Mouse (Mus musculus) cerebellum, adult 11-12 months (tissue): ENCODE results near the gene Cbx2.

Source experiments
- DNase-seq: peaks from one replicate; pipeline ENCODE4 v3.0.0; 2022

Gene Cbx2

DNA sequence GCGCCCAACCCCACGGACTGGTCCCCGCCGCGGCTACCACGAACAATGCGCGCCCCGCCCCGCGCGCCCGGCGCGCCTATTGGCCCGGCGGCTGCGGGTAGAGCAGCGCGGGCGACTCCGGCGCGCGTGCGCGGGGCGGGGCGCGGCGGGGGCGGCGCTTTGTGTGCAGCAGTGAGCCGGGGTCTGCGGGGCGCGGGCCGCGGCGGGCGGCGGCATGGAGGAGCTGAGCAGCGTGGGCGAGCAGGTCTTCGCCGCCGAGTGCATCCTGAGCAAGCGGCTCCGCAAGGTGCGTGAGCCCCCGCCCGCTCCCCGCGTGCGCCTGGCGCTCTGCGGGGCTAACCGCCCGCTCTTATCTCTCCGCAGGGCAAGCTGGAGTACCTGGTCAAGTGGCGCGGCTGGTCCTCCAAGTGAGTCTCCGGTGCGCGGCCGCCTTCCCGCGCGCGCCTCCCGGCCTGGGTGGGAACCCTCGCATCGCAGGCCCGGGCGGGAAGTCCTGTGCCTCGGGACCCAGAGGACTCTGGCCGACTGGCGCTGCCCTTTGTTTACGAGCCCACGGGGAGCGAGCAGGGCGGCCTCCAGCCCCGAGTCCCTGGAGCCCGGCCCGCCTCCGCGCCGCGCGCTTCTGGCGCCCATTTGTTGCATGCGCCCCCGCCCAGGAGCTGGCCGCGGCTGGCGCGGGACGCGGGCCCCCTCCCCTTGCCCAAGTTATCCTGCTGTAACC is at the start of gene Cbx2:
Gene Cbx2 (plus strand): TSS at position 68 of the 721 bp plus-strand sequence.
- peak; percentile 80 for DNase-seq

DNA sequence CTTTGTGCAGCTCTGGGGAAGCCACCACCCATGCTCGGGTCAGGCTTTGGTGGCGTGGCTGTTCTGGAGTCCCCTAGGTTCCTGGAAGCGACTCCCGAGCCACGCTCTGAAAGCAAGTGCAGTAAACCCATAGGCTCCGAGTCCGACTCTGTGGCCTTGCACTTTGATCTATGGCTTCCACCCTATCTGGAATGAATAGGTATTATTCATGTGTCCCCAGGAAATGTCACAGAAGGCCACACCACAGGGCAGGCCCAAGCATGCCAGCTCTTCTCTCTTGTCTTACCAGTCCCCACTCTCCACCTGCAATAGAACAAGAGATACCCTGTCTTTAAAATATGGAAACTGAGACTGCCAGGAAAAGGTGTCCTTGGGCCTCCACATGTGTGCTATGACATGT is 48.4 kb upstream of the Cbx2 start:
- no peak for DNase-seq

DNA sequence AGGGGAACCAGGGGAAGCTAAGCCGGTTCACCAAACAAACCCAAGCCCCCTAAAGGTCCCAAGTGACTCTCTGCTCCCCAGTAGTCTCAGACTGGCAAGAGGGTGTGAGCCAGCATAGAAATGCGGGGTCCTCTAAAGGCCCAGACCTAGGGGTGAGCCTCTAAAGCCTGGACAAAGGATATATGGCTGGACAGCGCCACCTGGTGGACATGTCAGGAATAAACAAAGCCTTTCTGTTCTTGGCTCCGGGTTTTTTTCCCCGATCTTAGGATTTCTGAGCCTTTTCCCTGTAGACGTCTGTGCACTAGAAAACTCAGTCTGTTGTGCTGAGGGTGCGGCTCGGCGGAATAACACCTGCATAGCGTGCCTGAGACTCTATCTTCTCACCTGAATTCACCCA is 47.3 kb upstream of the Cbx2 start:
- peak; percentile 75 for DNase-seq

DNA sequence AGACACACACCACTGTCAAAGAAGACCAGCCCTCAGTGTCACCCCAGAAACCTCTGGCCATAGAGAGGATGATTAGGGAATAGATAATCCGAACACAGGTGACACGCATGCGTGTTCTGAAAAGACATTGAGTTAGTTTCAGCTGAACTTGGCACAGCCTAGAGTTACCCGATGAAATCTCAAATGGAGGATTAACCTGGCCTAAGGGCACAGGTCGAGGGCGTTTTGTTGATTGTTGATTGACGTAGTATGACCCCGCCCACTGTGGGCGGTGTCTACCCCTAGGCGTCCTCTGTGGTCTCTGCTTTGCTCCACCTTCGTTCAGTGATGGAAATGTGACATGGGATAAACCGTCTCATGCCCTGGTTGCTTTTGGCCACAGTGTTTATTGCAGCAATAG is 46.8 kb upstream of the Cbx2 start:
- peak; percentile 59 for DNase-seq

DNA sequence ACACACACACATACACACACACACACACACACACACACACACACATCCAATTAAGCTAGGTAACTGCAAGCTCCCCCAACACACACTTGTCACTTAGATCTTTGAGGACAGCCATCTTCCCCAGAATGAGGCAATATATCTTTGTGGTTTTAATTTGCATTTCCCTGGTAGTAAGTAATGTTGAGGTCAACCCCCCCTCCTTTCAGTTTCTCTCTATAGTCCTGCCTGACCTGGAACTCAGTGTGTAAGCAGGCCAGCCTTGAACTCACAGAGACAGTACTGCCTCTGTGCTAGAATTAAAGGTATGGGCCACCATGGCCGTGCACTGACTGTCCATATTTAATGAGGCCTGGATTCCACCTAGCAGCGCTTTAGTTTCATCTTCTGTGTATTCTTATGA is 42.4 kb upstream of the Cbx2 start:
- no peak for DNase-seq

DNA sequence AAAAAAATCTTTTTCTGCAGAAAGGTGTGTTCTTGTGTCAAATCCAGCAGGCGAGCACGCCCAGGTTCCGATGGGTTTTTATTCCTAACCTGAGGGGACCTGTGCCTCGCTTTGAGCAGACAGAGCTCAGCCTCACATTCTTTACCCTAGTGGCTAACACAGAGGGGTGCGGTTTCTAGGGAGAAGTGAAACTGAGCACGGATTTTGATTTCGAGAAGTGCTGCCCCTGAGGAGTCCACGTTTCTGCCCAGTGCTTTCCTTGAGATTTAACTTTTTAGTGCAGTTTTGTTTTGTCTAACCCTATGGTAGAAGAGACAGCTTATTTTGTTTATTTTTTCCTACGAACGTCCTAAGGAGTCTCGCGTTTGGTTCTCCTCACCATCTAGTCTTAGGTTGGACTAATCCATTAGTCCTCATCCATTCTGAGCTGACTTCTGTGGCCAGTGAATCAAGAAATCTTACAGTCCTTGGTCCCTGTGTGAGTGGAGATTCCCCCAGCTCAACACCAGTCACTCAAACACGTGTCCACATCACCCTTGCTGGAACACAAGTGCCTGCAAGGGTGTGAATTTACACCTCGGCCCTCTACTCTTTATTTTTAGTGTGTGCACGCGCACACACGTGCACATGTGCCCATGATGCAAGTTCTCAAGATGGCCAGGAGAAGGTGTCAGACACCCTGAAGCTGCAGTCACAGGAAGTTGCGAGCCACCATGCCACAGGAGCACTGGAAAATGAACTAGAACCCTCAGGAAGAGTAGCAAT is 41.6 kb upstream of the Cbx2 start:
- DNase-seq: no peak

DNA sequence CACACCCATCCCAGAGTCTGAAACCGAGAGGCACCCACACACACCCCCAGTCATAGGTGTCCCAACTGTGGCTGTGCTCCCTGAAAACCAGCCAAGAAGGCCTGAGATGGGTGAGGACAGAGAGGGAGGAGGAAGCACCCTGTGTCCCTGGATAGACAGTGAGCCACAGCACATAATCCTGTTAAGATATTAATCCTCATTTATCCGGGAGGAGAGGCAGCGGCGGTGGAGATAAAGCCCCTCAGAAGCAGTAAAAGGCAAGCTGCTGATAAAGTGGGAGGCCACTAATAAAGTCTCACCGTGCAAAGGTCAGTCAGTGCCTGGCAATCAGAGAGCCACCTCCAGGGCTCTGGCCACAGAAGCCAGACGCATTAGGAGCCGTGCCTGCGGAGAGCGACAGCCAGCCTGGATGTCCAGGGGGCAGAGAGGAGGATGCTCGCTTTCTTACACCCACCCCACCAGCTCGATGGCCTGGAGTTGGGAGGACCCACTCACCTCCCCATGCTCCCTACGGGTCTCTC is 40.1 kb upstream of the Cbx2 start:
- no peak for DNase-seq

DNA sequence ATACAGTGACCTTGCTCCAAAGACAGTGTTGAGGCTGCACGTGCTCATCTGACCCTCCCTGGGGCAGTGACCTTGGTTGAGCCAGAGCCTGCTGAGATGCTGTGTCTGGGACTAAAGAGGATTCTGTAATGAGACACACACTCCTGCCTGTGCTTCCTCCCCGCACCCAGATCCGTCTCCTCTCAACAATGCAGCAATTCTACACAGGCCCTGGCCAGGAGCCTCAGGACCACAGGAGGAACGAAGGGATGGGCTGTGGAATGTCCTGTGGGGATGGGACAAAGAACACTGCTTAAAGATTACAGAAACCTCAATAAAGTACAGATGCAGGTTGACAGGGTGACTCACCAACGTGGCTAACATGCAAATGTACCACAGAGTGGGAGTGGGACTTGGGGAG is 37.2 kb upstream of the Cbx2 start:
- no peak for DNase-seq

DNA sequence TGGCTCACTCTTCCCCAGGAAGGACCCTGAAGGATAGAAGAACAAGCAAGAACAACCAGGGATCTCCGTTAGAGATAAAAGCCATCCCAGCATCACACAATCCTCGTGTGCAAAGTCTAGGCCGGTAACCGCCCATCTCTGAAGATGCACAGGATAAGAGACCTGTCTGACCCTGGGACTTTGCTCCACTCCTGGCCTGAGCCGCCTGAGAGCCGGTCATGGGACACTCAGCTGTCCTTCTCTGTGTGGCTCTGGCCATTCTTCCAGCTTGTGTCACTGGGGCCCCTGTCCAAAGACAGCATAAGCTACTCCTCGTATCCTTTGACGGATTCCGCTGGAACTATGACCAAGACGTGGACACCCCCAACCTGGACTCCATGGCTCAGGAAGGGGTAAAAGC is 34.8 kb upstream of the Cbx2 start, which contains the start of gene Enpp7:
Gene Enpp7 (plus strand): TSS at position 190 of the 400 bp plus-strand sequence.
- no peak for DNase-seq

DNA sequence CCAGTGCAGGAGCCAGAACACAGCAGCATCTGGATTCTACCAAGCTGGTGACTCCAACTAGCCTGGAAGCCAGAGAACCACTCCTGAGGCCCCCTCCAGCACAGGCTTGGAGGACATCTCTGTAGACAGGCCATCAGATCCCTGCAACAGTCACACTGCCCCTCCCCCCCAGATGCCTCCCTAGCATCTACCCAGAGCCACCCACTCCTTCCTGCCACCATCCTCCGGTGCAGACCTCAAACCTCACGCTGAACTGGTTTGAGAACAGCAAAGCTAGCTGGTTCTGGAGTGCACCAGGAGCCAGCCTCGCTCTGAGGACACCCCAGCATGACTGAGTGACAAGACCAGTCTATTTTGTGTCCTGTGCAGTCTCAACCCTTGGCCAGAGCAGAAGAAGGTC is 30.0 kb upstream of the Cbx2 start:
- no peak for DNase-seq

DNA sequence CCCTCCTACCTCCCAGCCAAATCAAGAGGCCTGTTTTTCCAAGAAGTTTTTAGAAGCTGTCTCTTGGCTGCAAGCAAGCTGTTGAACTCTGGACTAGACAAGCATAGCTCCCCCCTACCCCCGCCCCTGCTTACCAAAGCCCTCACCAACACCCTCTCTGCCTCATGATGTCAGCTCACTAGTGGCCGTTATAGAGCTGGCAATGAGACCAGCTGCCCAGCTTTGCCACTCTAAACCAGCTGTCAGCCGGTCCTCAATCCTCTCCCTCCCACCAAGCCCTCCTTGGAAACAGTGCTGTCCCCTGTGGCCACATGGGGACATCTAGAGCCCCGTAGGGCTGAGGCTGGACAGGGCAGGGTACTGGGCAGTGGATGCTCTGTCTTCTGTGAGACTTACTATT is 27.3 kb upstream of the Cbx2 start:
- DNase-seq: no peak

DNA sequence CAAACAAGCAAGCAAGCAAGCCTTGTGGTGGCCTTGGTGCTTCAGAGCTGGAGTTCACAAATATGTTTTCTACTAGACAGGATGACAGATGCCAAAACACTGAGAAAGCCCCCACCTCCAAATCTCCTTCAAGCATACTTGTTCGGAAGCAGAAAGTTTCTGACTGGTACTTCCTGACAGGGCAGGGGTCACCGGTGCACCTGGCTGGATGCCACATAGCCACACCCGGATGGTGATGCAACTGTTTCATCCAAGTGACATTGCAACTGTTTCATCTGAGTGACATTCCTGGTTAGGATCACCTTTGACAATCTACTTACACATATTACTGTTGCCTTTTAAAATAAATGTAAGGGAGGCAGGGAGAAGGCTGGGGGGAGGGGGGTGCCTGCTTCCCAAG is 25.6 kb upstream of the Cbx2 start:
- DNase-seq: no peak

DNA sequence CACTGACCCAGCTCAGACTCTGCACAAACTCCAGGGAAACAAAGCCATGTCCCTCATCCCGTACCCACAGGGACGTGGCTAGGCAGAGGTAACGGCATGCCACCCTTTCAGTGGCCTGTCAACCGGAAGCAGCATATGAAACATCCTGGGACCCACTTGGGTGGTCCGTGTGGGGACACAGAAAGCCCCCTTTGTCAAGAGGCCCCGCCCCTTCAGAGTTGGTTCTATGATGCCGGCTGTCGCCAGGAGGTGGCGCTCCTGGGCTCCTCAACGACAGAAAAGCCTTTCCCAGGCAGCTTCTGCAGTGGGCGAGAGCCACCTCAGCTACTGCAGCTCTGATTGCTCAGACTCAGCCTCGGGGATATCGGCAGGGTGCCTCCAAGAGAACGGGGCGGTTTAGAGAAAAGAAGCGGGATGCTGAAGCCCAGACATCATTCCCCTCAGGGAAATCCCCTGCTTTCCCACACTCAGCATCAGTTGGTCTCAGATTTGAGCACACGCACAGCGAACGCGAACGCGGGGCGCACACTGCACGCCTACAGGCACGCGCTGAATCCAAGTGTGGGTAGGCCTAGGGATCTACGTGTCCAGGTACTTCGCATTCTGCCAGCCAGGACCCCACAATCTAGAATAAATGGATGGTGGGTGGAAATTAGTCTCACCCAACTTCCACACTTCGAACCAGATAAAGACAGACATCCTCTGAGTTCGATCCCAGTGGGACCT is 24.1 kb upstream of the Cbx2 start:
- peak; percentile 81 for DNase-seq

DNA sequence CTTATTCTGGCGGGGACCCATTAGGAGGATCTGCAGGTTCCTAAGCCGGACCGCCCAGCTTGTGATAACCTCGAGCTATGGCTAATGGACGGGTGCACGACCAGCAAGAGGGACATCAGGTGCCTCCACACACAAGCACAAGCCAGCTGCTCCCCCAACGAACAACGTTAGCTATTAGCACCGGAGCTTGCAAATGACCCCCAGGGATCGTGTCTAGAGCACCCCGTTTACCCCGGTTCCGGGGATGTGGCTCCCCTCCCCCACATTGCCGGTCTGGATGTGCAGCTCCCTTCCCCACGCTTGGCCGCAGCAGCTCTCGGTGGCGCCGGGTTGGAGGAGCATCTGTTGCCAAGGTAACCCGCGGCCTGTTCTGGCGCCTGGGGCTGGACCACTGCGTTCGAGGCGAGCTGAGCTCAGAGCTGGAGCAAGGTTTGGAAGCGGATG is 23.4 kb upstream of the Cbx2 start:
- DNase-seq: peak; percentile 49

DNA sequence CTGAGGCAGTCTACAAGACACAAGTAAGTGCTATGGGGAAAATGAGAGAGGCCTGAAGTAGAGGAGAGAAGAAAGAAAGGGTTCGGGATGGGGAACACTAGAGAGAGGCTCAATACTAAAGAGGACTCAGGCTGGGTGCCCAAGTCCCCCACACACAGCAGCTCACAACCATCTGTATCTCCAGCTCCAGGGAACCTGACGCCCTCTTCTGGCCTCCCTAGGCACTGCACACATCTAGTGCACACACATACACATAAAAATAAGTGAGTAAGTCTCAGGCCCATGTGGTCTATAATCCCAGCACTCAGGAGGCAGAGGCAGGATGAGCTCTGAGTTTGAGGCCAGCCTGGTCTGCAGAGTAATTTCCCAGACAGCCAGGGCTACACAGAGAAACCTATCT is 21.9 kb upstream of the Cbx2 start:
- no peak for DNase-seq

DNA sequence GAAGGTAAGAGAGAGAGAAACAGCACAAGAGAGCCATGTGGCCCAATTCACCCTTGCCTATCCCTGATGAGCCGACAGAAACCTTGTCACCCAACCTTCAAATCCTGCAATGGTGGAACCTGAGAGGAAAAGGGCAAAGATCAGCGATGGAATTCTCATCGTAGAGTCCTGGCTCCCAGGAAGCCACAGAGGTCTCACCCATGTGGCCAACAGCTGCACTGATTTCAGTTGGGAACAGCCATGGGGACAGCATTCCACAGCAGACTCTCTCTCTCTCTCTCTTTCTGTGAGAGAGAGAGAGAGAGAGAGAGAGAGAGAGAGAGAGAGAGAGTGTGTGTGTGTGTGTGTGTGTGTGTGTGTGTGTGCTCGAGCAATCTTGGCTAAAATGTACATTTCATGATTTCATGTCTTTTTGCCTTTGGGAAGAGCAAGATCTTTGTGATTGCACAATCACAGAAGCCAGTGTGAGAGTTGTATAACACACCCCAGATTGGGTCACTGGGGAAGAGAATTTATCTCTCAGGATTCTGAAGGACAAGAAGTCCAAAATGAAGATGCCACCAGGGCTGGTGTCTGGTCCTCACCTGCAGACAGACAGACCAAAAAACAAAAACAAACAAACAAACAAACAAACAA is 21.2 kb upstream of the Cbx2 start:
- DNase-seq: no peak

DNA sequence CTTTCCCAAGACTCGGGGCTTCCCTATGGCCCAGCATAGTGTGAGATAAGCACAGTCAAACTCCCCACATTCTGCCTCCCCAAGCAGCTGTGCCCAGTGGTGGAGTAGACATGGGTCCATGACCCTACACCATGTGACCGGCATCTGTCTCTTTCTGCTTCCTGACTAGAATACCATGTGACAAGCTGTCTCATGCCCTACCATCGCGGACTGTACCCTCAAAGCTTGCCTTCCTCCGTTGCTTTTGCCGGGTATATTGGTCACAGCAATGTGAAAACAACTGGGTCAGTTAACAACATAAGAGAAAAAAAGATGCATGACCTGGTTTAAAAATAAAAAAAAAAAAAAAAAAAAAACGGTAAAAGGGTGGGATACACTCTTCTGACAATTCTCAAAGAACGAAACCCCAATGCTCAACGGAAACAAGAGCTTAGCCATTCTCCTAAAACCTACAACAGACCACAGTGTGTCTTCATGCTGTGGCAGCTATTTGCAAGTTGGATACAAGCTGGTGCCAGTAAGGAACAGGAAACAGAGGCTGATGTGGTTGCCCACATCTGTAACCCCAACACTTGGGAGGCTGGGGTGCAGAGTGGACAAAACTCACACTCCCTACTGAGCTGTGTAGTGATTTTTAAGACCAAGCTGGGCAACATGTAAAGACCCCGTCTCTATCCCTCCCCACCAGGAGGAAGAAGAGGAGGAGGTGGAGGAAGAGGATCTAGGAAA is 17.1 kb upstream of the Cbx2 start:
- DNase-seq: no peak

DNA sequence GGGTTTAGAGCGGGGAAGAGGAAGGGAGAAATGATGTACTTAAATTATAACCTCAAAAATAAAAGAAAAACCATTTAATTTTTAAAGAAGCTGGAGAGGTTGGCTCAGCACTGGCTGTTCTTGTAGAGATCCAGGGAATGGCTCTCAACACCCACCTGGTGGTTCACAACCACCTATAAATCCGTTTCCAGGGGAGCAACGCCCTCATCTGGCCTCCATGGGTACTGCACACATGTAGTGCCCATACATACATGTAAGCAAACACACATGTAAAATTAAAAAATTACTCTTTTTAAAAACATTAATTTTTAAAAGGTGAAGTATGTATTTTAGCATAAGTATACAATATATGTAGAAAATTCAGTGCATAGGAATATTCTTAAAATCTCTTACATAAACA is 16.3 kb upstream of the Cbx2 start:
- no peak for DNase-seq

DNA sequence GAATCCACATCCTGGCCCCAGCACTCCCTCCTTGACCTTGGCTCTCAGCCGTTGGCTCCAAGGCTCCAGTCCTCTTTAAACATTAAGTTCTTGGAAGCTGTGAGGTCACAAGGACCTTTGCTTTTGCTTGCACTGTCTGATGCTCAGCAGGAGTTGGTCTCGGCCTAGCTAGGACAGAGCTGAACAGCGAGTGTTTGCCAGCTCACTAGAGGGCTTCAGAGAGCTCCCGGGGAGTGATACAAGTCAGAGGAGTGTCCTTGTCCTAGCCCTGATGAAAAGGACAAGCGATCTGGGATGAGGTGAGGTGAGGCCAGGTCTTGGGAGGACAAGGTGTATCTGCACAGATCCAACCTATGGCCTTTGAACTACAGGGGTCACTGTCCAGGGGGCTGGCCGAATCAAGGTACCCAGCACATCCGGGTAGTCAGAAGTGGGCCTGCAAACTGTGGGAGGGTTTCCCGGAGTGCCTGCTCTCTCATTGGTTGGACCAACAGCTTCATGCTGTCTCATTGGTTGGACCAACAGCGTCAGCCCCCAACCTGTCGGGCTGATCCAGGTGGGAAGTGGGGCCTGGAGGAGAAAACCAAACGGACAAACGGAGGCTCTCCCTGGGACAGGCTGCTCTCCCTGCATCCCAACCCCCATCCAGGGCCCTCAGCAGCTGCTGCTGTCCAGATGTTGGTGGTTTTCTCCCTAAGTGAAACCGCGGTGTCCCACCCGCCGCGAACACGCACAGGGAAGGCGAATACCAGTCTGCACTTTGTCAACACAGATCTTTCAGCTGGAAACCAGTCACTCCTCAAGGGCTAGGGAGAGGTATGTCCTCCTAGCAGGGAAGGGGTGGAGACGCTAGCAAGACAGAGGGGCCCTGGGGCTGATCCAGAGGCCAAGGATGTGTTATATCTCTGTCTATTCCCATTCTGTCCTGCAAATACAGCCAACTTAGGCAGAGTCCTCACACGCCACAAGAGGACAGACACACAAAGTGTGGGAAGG is 15.0 kb upstream of the Cbx2 start:
- no peak for DNase-seq

DNA sequence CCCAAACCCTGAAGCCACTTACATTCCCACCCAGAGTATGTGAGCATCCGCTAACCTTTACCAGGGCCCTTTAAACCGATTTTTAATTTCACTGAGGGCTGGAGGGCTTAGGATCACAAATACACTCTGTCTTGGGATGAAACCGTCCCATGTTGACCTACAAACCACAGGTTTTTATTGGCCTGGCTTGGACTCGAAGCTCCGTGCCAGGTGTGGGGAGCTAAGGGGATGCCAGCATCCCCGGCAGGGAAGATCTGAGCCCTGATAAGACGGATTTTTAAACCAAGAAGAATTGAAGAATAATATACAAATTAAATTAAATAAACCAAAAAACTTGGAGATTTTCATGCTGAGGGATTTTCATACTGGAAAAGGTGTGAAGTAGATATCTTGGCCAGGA is 8.3 kb upstream of the Cbx2 start:
- no peak for DNase-seq

DNA sequence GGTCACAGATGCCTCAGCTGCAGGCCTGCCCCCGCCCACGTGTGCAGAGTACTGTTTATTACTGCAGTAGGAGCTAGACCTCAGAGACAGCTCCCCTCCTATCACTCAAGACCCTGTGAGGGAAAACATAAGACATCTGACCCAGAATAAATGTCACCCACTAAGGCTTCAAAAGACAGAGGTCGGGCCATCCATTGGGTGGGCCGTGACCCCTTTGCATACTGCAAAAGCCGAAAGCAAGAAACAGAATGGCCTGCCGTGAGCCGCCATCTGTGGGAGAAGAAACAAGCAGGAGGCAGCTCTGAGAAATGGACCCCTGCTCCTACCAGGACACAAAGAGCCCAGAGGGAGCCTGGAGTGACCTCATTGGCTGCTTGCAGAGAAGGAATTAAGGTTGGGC is 5.3 kb upstream of the Cbx2 start:
- DNase-seq: no peak
